Mouse (Mus musculus) limb, embryonic 11.5 days (tissue): ENCODE measurements around the gene Olfr1317. TPM values are rescaled to one million over a fixed set of nuclear protein-coding genes. Genes with fewer than 3 reads are reported as not detected.

Experiments
- ATAC-seq: fragments of 200-750 bp; cut with Nextera tagmentation; 2 replicates; pipeline ENCODE4 v1.8.0; 2017; ENCODE audit warnings: low read depth; ENCODE audit not compliant: insufficient number of reproducible peaks, low FRiP score, low TSS enrichment
- DNase-seq: peaks from one replicate; pipeline ENCODE4 v3.0.0-alpha.2; 2015; ENCODE audit warnings: low spot score
- H3K27ac ChIP-seq: fragments of 300-500 bp; sonication (generic); replicated peaks from 2 replicates; pipeline ENCODE4 v1.5.1; 2014; ENCODE audit warnings: low read depth, mild to moderate bottlenecking, low read length
- H3K27me3 ChIP-seq: fragments of 300-500 bp; sonication (generic); 2 replicates; pipeline ENCODE4 v1.6.1; 2014; ENCODE audit warnings: mild to moderate bottlenecking, low read length, mixed read lengths; ENCODE audit not compliant: control insufficient read depth, insufficient read depth
- H3K36me3 ChIP-seq: fragments of 300-500 bp; sonication (generic); 2 replicates; pipeline ENCODE4 v1.6.1; 2014; ENCODE audit warnings: mild to moderate bottlenecking, low read length, moderate library complexity, mixed read lengths; ENCODE audit not compliant: control insufficient read depth, insufficient read depth
- H3K4me1 ChIP-seq: fragments of 300-500 bp; sonication (generic); 2 replicates; pipeline ENCODE4 v1.6.1; 2014; ENCODE audit warnings: low read length, mixed read lengths; ENCODE audit not compliant: control insufficient read depth, insufficient read depth
- H3K4me2 ChIP-seq: fragments of 300-500 bp; sonication (generic); 2 replicates; pipeline ENCODE4 v1.6.1; 2014; ENCODE audit warnings: low read depth, mild to moderate bottlenecking, moderate library complexity; ENCODE audit not compliant: severe bottlenecking
- H3K4me3 ChIP-seq: fragments of 300-500 bp; sonication (generic); 2 replicates; pipeline ENCODE4 v1.5.1; 2014; ENCODE audit warnings: low read depth, low read length
- H3K9ac ChIP-seq: fragments of 300-500 bp; sonication (generic); 2 replicates; pipeline ENCODE4 v1.6.1; 2014; ENCODE audit warnings: mild to moderate bottlenecking, low read length
- H3K9me3 ChIP-seq: fragments of 300-500 bp; sonication (generic); 2 replicates; pipeline ENCODE4 v1.6.1; 2016; ENCODE audit warnings: low read length; ENCODE audit not compliant: control insufficient read depth
- WGBS: fragments of 180-500 bp; shearing (Covaris S2); extraction: QIAGEN DNeasy Blood & Tissue Kit; methylation state at CpG from one replicate; pipeline ENCODE4 v1.1.7; 2014; 5-methylcytosine and 5-hydroxymethylcytosine counted together
- polyA plus RNA-seq: library from polyadenylated mRNA; unstranded; fragments of >200 nt; fragmentation: Nextera tagmentation; extraction: Ambion mirVana; gene quantifications from 2 replicates; pipeline ENCODE4 v1.2.1, GENCODE M21; 2014

Olfr1317 gene
- not detected in 2 replicates for polyA plus RNA-seq

DNA sequence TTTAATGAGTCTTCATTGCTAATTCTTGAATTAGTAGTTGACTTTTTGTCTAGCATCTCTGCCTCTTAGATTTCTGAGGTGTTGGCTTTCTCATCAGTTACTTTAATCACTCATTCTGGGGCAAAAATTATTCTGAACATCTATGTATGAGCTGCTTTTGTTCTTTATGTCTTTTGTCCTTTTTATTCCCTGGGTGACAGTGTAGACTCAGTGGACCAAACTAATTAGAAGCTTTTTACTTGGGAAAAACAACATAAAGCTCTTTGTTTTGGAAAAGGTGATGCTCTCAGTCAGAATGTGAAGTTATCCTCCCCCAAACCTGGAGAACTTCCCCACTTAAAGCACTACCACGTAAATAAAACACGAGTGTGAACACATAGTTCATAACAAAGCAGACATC, at the start of gene Olfr1317:
TSS of gene Olfr1317 (plus strand) at position 301 of the 400 bp plus-strand sequence.
- H3K4me1 ChIP-seq: no peaks in the 10 kb centered on the region
- H3K27ac ChIP-seq: no peak within 1 kb of the TSS
- no peaks in the 10 kb centered on the region for H3K36me3 ChIP-seq
- no peak within 1 kb of the TSS for H3K4me3 ChIP-seq
- H3K9me3 ChIP-seq: no peaks in the 10 kb centered on the region
- ATAC-seq: no peak
- WGBS: 80% methylated on average over 2 of the region's 2 CpGs
- no peak within 1 kb of the TSS for H3K9ac ChIP-seq
- no peak for DNase-seq
- no peaks in the 10 kb centered on the region for H3K27me3 ChIP-seq
- H3K4me2 ChIP-seq: no peak within 1 kb of the TSS

GRCm38 (mm10) chr2:112096681-112097080, 43.4 kb upstream of the Olfr1317 start, which contains the start of gene Olfr1314:
Olfr1314 (minus strand) TSS chr2:112096781.
- no peaks in the 10 kb centered on the region for H3K27me3 ChIP-seq
- no peak for DNase-seq
- H3K4me2 ChIP-seq: no peak within 1 kb of the TSS
- no peak for ATAC-seq
- no peaks in the 10 kb centered on the region for H3K4me1 ChIP-seq
- H3K9me3 ChIP-seq: no peaks in the 10 kb centered on the region
- no peak within 1 kb of the TSS for H3K4me3 ChIP-seq
- H3K36me3 ChIP-seq: no peaks in the 10 kb centered on the region
- H3K27ac ChIP-seq: no peak within 1 kb of the TSS
- no peak within 1 kb of the TSS for H3K9ac ChIP-seq

- Histone ChIP-seq H3K4me2 (no peak within 1 kb of the TSS), H3K9me3 (no peaks in the 10 kb centered on the region), H3K27me3 (no peaks in the 10 kb centered on the region), H3K9ac (no peak within 1 kb of the TSS), H3K4me1 (no peaks in the 10 kb centered on the region), H3K27ac (no peak within 1 kb of the TSS), H3K4me3 (no peak within 1 kb of the TSS), H3K36me3 (no peaks in the 10 kb centered on the region)
- no peak for DNase-seq
- 84% methylated on average over 1 of the region's 1 CpGs for WGBS
- no peak for ATAC-seq
These were observed 24.8 kb upstream of the Olfr1317 start, which contains the start of gene Olfr1315-ps1 for GRCm38 (mm10) chr2:112115340-112115739. Olfr1315-ps1 (minus strand) TSS chr2:112115440.

GRCm38 (mm10) chr2:112134877-112135276, 5.3 kb upstream of the Olfr1317 start, which contains the start of gene Olfr1316:
Olfr1316 (minus strand) TSS chr2:112134977.
- no peak within 1 kb of the TSS for H3K27ac ChIP-seq
- H3K4me2 ChIP-seq: no peak within 1 kb of the TSS
- H3K9me3 ChIP-seq: no peaks in the 10 kb centered on the region
- no peak for ATAC-seq
- H3K4me3 ChIP-seq: no peak within 1 kb of the TSS
- no peaks in the 10 kb centered on the region for H3K27me3 ChIP-seq
- no peaks in the 10 kb centered on the region for H3K36me3 ChIP-seq
- no peak within 1 kb of the TSS for H3K9ac ChIP-seq
- no peak for DNase-seq
- WGBS: 85% methylated on average over 2 of the region's 2 CpGs
- no peaks in the 10 kb centered on the region for H3K4me1 ChIP-seq

- H3K4me3 ChIP-seq: no peak within 1 kb of the TSS
- DNase-seq: no peak
- H3K27me3 ChIP-seq: no peaks in the 10 kb centered on the region
- H3K9me3 ChIP-seq: no peaks in the 10 kb centered on the region
- H3K4me1 ChIP-seq: no peaks in the 10 kb centered on the region
- ATAC-seq: no peak
- no peak within 1 kb of the TSS for H3K9ac ChIP-seq
- no peak within 1 kb of the TSS for H3K27ac ChIP-seq
- no peaks in the 10 kb centered on the region for H3K36me3 ChIP-seq
- H3K4me2 ChIP-seq: no peak within 1 kb of the TSS
These were observed 13.8 kb downstream of the Olfr1317 start, which contains the start of gene Olfr1318 for GRCm38 (mm10) chr2:112153898-112154297. Olfr1318 (plus strand) TSS chr2:112154198.

Other genes with a start within 250 kb of the Olfr1317 start
- gene Olfr1306, start 224.1 kb upstream of the Olfr1317 start, polyA plus RNA-seq: not detected in 2 replicates
- not detected in 2 replicates for gene Olfr1307, start 190.9 kb upstream of the Olfr1317 start, polyA plus RNA-seq
- gene Olfr1308, start 175.4 kb upstream of the Olfr1317 start, polyA plus RNA-seq: not detected in 2 replicates
- gene Olfr1309, start 150.0 kb upstream of the Olfr1317 start, polyA plus RNA-seq: not detected in 2 replicates
- not detected in 2 replicates for gene Olfr1310, start 127.6 kb upstream of the Olfr1317 start, polyA plus RNA-seq
- not detected in 2 replicates for gene Olfr1311, start 115.9 kb upstream of the Olfr1317 start, polyA plus RNA-seq
- gene Olfr1312, start 90.1 kb upstream of the Olfr1317 start, polyA plus RNA-seq: not detected in 2 replicates
- not detected in 2 replicates for gene Olfr1313, start 62.5 kb upstream of the Olfr1317 start, polyA plus RNA-seq
- gene Olfr1314, start 43.5 kb upstream of the Olfr1317 start, polyA plus RNA-seq: not detected in 2 replicates
- not detected in 2 replicates for gene Olfr1315-ps1, start 24.9 kb upstream of the Olfr1317 start, polyA plus RNA-seq
- not detected in 2 replicates for gene Olfr1316, start 5.4 kb upstream of the Olfr1317 start, polyA plus RNA-seq
- gene Olfr1318, start 13.9 kb downstream of the Olfr1317 start, polyA plus RNA-seq: not detected in 2 replicates
- gene Lpcat4, start 99.1 kb downstream of the Olfr1317 start, polyA plus RNA-seq: 14.2 TPM in 2 replicates
- gene Nutm1, start 119.0 kb downstream of the Olfr1317 start, polyA plus RNA-seq: not detected in 2 replicates
- gene Nop10, start 121.6 kb downstream of the Olfr1317 start, polyA plus RNA-seq: 180 and 182 TPM in 2 replicates
- gene Slc12a6, start 125.5 kb downstream of the Olfr1317 start, polyA plus RNA-seq: 9.7 TPM in 2 replicates
- gene Gm21985, start 126.0 kb downstream of the Olfr1317 start, polyA plus RNA-seq: 0.08 TPM in 1 of 2 replicates, not detected in the other
- 103 and 106 TPM in 2 replicates for gene Emc4, start 227.7 kb downstream of the Olfr1317 start, polyA plus RNA-seq
- 50.3 and 50.7 TPM in 2 replicates for gene Katnbl1, start 238.9 kb downstream of the Olfr1317 start, polyA plus RNA-seq